Mouse (Mus musculus) regulatory T cell (primary cell): ENCODE measurements around the gene Chaf1a.

Experiments used
- in situ Hi-C: fragments of 300-600 bp; cut with MboI, MseI; formaldehyde crosslinking; loops from one replicate; pipeline ENCODE4 v1.15.1; 2025; ENCODE audit warnings: high pct_unique_total_duplicates

The Chaf1a gene

GRCm38 (mm10) chr17:56040030-56040856, at the start of gene Chaf1a:
Gene Chaf1a, plus strand, starts transcription at chr17:56040439.
- in situ Hi-C loops = loop anchor here (10.0 to 25.0 kb wide), 2 partner anchors 545 to 1247 kb away; partner anchors contain the start of genes Safb, Safb2 and Vav1

- in situ Hi-C loops = no loop called here
Observed at GRCm38 (mm10) chr17:55996007-55996406, 44.2 kb upstream of the Chaf1a start.

GRCm38 (mm10) chr17:55999794-56000499, 40.3 kb upstream of the Chaf1a start:
- in situ Hi-C loops = no loop called here

GRCm38 (mm10) chr17:56003000-56003399, 37.2 kb upstream of the Chaf1a start:
- in situ Hi-C loops = no loop called here

GRCm38 (mm10) chr17:56005415-56006061, 34.7 kb upstream of the Chaf1a start, which contains the start of the genes Stap2 and Mpnd:
Gene Stap2, minus strand, starts transcription at chr17:56005584.
Gene Mpnd, plus strand, starts transcription at chr17:56005711.
- in situ Hi-C loops = loop anchor here (5.0 kb wide), 2 partner anchors 1387 to 1863 kb away; no protein-coding TSS in a partner anchor

- in situ Hi-C loops = loop anchor here (5.0 kb wide), 2 partner anchors 1385 to 1865 kb away; no protein-coding TSS in a partner anchor
Observed at GRCm38 (mm10) chr17:56006956-56007355, 33.3 kb upstream of the Chaf1a start.

- in situ Hi-C loops = loop anchor here (5.0 kb wide), 2 partner anchors 1385 to 1865 kb away; no protein-coding TSS in a partner anchor
Observed at GRCm38 (mm10) chr17:56007444-56008355, 32.5 kb upstream of the Chaf1a start.

GRCm38 (mm10) chr17:56008356-56009087, 31.7 kb upstream of the Chaf1a start:
- in situ Hi-C loops = loop anchor here (5.0 kb wide), 2 partner anchors 1384 to 1866 kb away; no protein-coding TSS in a partner anchor

GRCm38 (mm10) chr17:56009088-56009961, 30.9 kb upstream of the Chaf1a start:
- in situ Hi-C loops = loop anchor here (5.0 kb wide), 2 partner anchors 1383 to 1867 kb away; no protein-coding TSS in a partner anchor

- in situ Hi-C loops = loop anchor here (5.0 kb wide), 2 partner anchors 1382 to 1868 kb away; no protein-coding TSS in a partner anchor
Observed at GRCm38 (mm10) chr17:56009962-56010240, 30.3 kb upstream of the Chaf1a start.

GRCm38 (mm10) chr17:56010255-56010654, 30.0 kb upstream of the Chaf1a start:
- in situ Hi-C loops = no loop called here

- in situ Hi-C loops = no loop called here
Observed at GRCm38 (mm10) chr17:56010681-56011080, 29.6 kb upstream of the Chaf1a start.

- in situ Hi-C loops = no loop called here
Observed at GRCm38 (mm10) chr17:56011441-56011840, 28.8 kb upstream of the Chaf1a start.

- in situ Hi-C loops = loop anchor here (5.0 kb wide), 1 partner anchor 48 kb away; no protein-coding TSS in a partner anchor
Observed at GRCm38 (mm10) chr17:56015293-56015692, 24.9 kb upstream of the Chaf1a start.

- in situ Hi-C loops = loop anchor here (5.0 kb wide), 1 partner anchor 49 kb away; no protein-coding TSS in a partner anchor
Observed at GRCm38 (mm10) chr17:56016382-56016781, 23.9 kb upstream of the Chaf1a start.

- in situ Hi-C loops = loop anchor here (5.0 kb wide), 1 partner anchor 50 kb away; no protein-coding TSS in a partner anchor
Observed at GRCm38 (mm10) chr17:56016793-56017785, 23.1 kb upstream of the Chaf1a start.

GRCm38 (mm10) chr17:56017848-56018247, 22.4 kb upstream of the Chaf1a start:
- in situ Hi-C loops = loop anchor here (5.0 kb wide), 1 partner anchor 51 kb away; no protein-coding TSS in a partner anchor
